Mouse (Mus musculus) ES-E14 (cell line): Measurements from ENCODE around the gene Dock10. TPM values are rescaled to one million over a fixed set of nuclear protein-coding genes. Genes with fewer than 3 reads are reported as not detected.

Experiments
- DNase-seq: peaks from one replicate; pipeline ENCODE4 v3.0.0-alpha.2; 2013; ENCODE audit warnings: low read depth, low spot score
- H3K27ac ChIP-seq: 2 replicates; pipeline ENCODE4 v1.5.1; 2012; ENCODE audit warnings: low read depth, mild to moderate bottlenecking, low read length, moderate library complexity, mixed read lengths; ENCODE audit not compliant: poor library complexity, insufficient read depth, severe bottlenecking
- H3K36me3 ChIP-seq: 2 replicates; pipeline ENCODE4 v1.6.1; 2012; ENCODE audit warnings: mild to moderate bottlenecking, low read length, moderate library complexity, mixed read lengths; ENCODE audit not compliant: control insufficient read depth, poor library complexity, insufficient read depth, severe bottlenecking
- H3K4me1 ChIP-seq, 2 experiments: fragments of 150-350 bp in 1 of 2; sonication (generic) in 1 of 2; 2 replicates each; pipeline ENCODE4 v1.6.1; 2012; ENCODE audit warnings: low read length in 2 of 2, mild to moderate bottlenecking in 1 of 2, mixed read lengths in 1 of 2; ENCODE audit not compliant: control insufficient read depth in 2 of 2, insufficient read depth in 2 of 2, poor library complexity in 1 of 2
- H3K4me3 ChIP-seq, 2 experiments: fragments of 150-350 bp in 1 of 2; sonication (generic) in 1 of 2; 2 replicates each; pipeline ENCODE4 v1.5.1; 2012; ENCODE audit warnings: low read length in 2 of 2, low read depth in 1 of 2, mild to moderate bottlenecking in 1 of 2, mixed read lengths in 1 of 2; ENCODE audit not compliant: insufficient read depth in 1 of 2, poor library complexity in 1 of 2, severe bottlenecking in 1 of 2
- H3K9ac ChIP-seq: 2 replicates; pipeline ENCODE4 v1.6.1; 2012; ENCODE audit warnings: low read depth, mild to moderate bottlenecking, low read length, mixed read lengths; ENCODE audit not compliant: poor library complexity, insufficient read depth, severe bottlenecking
- H3K9me3 ChIP-seq: fragments of 150-350 bp; sonication (generic); 2 replicates; pipeline ENCODE4 v1.6.1; 2012; ENCODE audit warnings: low read depth, mild to moderate bottlenecking, low read length; ENCODE audit not compliant: control insufficient read depth, insufficient read depth
- CHD2 ChIP-seq: IDR thresholded peaks from 2 replicates; pipeline ENCODE4 v1.6.1; 2014; ENCODE audit warnings: mild to moderate bottlenecking, low read depth, low read length, inconsistent platforms
- HCFC1 ChIP-seq: IDR thresholded peaks from 2 replicates; pipeline ENCODE4 v1.6.1; 2012; ENCODE audit warnings: low read length, inconsistent platforms, borderline replicate concordance; ENCODE audit not compliant: insufficient read depth
- MAFK ChIP-seq: IDR thresholded peaks from 2 replicates; pipeline ENCODE4 v1.6.1; 2014; ENCODE audit warnings: mild to moderate bottlenecking, low read depth, low read length, inconsistent platforms; ENCODE audit not compliant: insufficient read depth
- ZC3H11A ChIP-seq: IDR thresholded peaks from 2 replicates; pipeline ENCODE4 v1.6.1; 2012; ENCODE audit warnings: low read depth, mild to moderate bottlenecking, inconsistent platforms, low read length, borderline replicate concordance
- ZNF384 ChIP-seq: IDR thresholded peaks from 2 replicates; pipeline ENCODE4 v1.6.1; 2012; ENCODE audit warnings: low read depth, low read length, inconsistent platforms
- in situ Hi-C, 2 experiments: fragments of 600-800 bp; cut with MboI; formaldehyde crosslinking; loops; one replicate each; pipeline ENCODE4 v1.15.1; 2025; ENCODE audit warnings: low sequenced_read_pairs in 2 of 2, inconsistent platforms in 1 of 2; ENCODE audit not compliant: unreplicated experiment in 2 of 2
- total RNA-seq: library from RNA; depleted of rRNA; stranded (reverse); fragments of 300-350 nt; gene quantifications from 2 replicates; pipeline ENCODE4 v1.2.3, GENCODE M21; 2012

The Dock10 gene
- total RNA-seq, 1 experiment = 0.67 TPM

DNA sequence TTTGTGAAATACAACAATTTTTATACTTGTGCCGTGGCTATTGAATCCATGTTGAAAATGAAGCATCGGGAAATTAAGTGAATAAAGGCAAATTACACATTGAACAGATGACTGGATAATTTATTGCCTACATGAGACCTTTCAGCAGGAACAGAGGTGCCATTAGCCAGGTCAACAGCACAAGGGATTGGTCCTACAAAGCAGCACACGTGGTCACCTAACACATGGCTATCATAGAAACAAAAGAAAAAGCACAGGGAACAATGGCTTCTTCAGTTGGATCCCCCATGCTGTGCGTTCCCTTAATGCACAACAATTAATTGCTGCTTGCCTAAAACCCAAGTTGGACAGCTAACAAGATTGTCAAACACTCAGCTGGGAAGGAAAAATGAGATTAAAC lies 133.8 kb downstream of the Dock10 start:
- in situ Hi-C loops = no loop called here
- no peak overlapping the region for H3K4me3 ChIP-seq
- no peak for DNase-seq

DNA sequence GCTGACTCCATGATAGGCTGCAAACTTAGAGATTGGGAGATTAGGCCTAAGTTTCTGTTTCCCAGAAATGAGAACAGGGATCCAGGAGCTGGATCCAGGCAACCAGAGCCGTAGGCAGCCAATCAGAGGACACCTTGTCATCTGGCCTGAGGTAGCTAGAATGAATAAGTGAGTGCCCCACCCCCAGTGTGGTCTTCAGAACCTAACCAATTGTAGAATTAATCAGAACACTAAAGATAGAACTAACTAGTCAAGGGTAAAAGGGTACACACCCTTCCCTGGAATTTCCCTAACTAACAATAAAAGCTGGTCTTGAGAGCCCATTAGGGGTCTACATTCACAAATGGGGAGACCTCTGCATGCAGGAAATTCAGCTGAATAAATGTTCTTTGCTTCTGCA lies 135.7 kb downstream of the Dock10 start:
- Histone ChIP-seq H3K27ac (no peak overlapping the region), H3K36me3 (no peaks in the 10 kb centered on the region), H3K4me3 (no peak overlapping the region), H3K9me3 (no peaks in the 10 kb centered on the region), H3K9ac (no peak overlapping the region), H3K4me1 (no peaks in the 10 kb centered on the region)
- peak; percentile 31 for DNase-seq
- in situ Hi-C loops = no loop called here
- TF ChIP-seq CHD2 (no peak), HCFC1 (no peak), ZNF384 (no peak), ZC3H11A (no peak), MAFK (no peak)

More for the DNA sequence above, 133.8 kb downstream of the Dock10 start:
- Histone ChIP-seq H3K27ac (no peak overlapping the region), H3K9ac (no peak overlapping the region), H3K36me3 (no peaks in the 10 kb centered on the region), H3K4me1 (no peaks in the 10 kb centered on the region), H3K9me3 (no peaks in the 10 kb centered on the region)
- TF ChIP-seq CHD2 (no peak), ZNF384 (no peak), ZC3H11A (no peak), MAFK (no peak), HCFC1 (no peak)

DNA sequence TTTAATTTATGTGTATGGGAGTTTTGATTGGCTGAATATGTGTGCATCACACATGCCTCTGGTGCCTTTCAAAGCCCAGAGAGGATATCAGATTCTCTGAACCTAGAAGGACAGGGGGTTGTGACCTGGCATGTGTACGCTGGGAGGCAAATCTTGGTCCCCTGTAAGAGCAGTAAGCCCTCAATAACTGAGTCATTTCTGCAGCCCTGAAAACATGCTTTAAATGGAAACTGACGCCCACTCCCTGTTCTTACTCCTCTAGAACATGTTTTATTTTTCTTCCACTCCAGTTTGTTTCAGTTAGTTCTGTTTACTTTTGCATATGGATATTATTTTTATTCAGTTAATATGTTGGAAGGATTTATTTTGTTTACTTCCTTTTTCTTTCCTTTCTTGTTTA lies 139.2 kb downstream of the Dock10 start:
- H3K4me1 ChIP-seq = no peaks in the 10 kb centered on the region
- DNase-seq = no peak
- no peak overlapping the region for H3K9ac ChIP-seq
- in situ Hi-C loops = no loop called here
- H3K36me3 ChIP-seq = no peaks in the 10 kb centered on the region
- no peak overlapping the region for H3K27ac ChIP-seq
- TF ChIP-seq HCFC1 = no peak
- no peak for TF ChIP-seq ZNF384
- no peak for TF ChIP-seq CHD2
- no peak for TF ChIP-seq MAFK
- no peak for TF ChIP-seq ZC3H11A
- no peak overlapping the region for H3K4me3 ChIP-seq
- H3K9me3 ChIP-seq = no peaks in the 10 kb centered on the region

DNA sequence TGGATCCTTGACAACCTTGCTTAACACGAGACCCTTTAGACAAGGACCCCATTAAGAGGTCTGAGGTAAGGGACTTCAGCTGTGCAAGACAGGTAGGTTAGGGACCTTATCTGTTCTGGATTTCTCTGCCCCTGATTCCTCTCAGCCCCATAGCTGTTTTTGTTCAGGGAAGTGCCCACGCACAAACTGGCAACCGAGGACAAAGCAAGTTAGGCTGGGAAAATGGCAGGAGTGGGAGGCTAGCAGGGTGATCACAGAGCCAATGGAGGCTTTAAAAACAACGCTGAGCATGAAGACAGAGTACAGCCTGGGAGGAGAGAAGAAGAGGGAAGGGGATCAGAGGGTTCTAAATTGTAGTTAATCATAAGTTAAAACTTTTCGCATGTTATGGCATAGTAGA lies 141.7 kb downstream of the Dock10 start:
- H3K9me3 ChIP-seq = no peaks in the 10 kb centered on the region
- in situ Hi-C loops = no loop called here
- H3K4me3 ChIP-seq = no peak overlapping the region
- no peak overlapping the region for H3K27ac ChIP-seq
- H3K36me3 ChIP-seq = no peaks in the 10 kb centered on the region
- no peak for TF ChIP-seq MAFK
- no peak for TF ChIP-seq ZNF384
- no peak for TF ChIP-seq CHD2
- no peak for TF ChIP-seq HCFC1
- no peak for TF ChIP-seq ZC3H11A
- H3K4me1 ChIP-seq = no peaks in the 10 kb centered on the region
- no peak overlapping the region for H3K9ac ChIP-seq
- no peak for DNase-seq

DNA sequence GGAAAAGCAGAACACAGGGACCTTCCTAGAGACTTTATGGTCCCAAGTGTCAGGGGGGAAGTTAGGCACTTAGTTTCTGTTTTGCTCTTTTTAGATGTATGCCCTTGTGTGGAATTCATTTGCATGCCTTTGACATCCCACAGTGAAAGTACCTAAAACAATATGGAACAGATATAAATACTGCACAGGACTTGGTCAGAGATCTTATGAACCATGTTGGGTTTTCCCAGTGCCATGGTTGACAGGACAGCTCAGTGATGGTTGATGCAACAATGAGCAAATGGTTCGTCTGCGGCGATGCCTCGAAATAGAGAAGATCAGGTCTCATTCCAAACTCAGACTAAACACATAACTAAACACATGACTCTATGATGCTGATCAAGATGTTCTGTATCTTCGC lies 143.6 kb downstream of the Dock10 start:
- H3K9ac ChIP-seq = no peak overlapping the region
- in situ Hi-C loops = no loop called here
- H3K4me1 ChIP-seq = no peaks in the 10 kb centered on the region
- H3K36me3 ChIP-seq = no peaks in the 10 kb centered on the region
- DNase-seq = no peak
- TF ChIP-seq ZNF384 (no peak), MAFK (no peak), ZC3H11A (no peak), CHD2 (no peak), HCFC1 (no peak)
- no peak overlapping the region for H3K27ac ChIP-seq
- no peaks in the 10 kb centered on the region for H3K9me3 ChIP-seq
- no peak overlapping the region for H3K4me3 ChIP-seq
